Mouse (Mus musculus): Measurements from ENCODE around the gene Caprin2. TPM values are rescaled to one million over a fixed set of nuclear protein-coding genes. Genes with fewer than 3 reads are reported as not detected.
"Not testable (repeated sequence)": the region's sequence is repeated elsewhere in the genome, so short reads cannot be mapped to it uniquely, and the experiment has no call there.

Caprin2 gene
- polyA plus RNA-seq (2014; fragmentation: Nextera tagmentation; extraction: Ambion mirVana) = 12.8 and 13.9 TPM in 2 replicates

- peak; percentile 99 for ATAC-seq (replicated peaks; ENCODE audit: insufficient number of reproducible peaks, low FRiP score, low TSS enrichment, low read depth)
- WGBS = under 1% methylated on average over 65 of the region's 65 CpGs
- H3K4me3 ChIP-seq (ENCODE audit: low read depth, low read length) = peak within 1 kb of the TSS; percentile 73
- peak; percentile 97 for DNase-seq (ENCODE audit: low spot score)
- no peaks in the 10 kb centered on the region for H3K4me1 ChIP-seq (ENCODE audit: control insufficient read depth, insufficient read depth, low read length)
- no peaks in the 10 kb centered on the region for H3K36me3 ChIP-seq (replicated peaks; ENCODE audit: control insufficient read depth, insufficient read depth, low read depth, low read length)
- no peaks in the 10 kb centered on the region for H3K27me3 ChIP-seq (ENCODE audit: control insufficient read depth, insufficient read depth, low read length)
- H3K9me3 ChIP-seq (replicated peaks; ENCODE audit: control insufficient read depth, low read length) = no peaks in the 10 kb centered on the region
- peak within 1 kb of the TSS; percentile 87 for H3K4me2 ChIP-seq (ENCODE audit: low read depth, low read length)
- H3K9ac ChIP-seq (replicated peaks; ENCODE audit: low read length) = peak within 1 kb of the TSS; percentile 74
- peak within 1 kb of the TSS; percentile 69 for H3K27ac ChIP-seq (replicated peaks; ENCODE audit: low read depth, low read length)
Measured at GRCm38 (mm10) chr6:148895773-148896506, at the start of gene Caprin2. TSS of gene Caprin2 (minus strand) at chr6:148896237.

GRCm38 (mm10) chr6:148944767-148945508 is 48.9 kb upstream of the Caprin2 start:
- H3K4me3 ChIP-seq (ENCODE audit: low read depth, low read length) = peak overlapping the region; percentile 97
- no peaks in the 10 kb centered on the region for H3K9me3 ChIP-seq (replicated peaks; ENCODE audit: control insufficient read depth, low read length)
- H3K4me1 ChIP-seq (ENCODE audit: control insufficient read depth, insufficient read depth, low read length) = no peaks in the 10 kb centered on the region
- WGBS = under 1% methylated on average over 92 of the region's 92 CpGs
- peak; percentile 68 for DNase-seq (ENCODE audit: low spot score)
- peak overlapping the region; percentile 93 for H3K27ac ChIP-seq (replicated peaks; ENCODE audit: low read depth, low read length)
- H3K4me2 ChIP-seq (ENCODE audit: low read depth, low read length) = peak overlapping the region; percentile 63
- ATAC-seq (replicated peaks; ENCODE audit: insufficient number of reproducible peaks, low FRiP score, low TSS enrichment, low read depth) = peak; percentile 65
- H3K27me3 ChIP-seq (ENCODE audit: control insufficient read depth, insufficient read depth, low read length) = no peaks in the 10 kb centered on the region
- no peaks in the 10 kb centered on the region; the same call in 1 of the 2 replicates for H3K36me3 ChIP-seq (replicated peaks; ENCODE audit: control insufficient read depth, insufficient read depth, low read depth, low read length)
- H3K9ac ChIP-seq (replicated peaks; ENCODE audit: low read length) = peak overlapping the region; percentile 100

DNA sequence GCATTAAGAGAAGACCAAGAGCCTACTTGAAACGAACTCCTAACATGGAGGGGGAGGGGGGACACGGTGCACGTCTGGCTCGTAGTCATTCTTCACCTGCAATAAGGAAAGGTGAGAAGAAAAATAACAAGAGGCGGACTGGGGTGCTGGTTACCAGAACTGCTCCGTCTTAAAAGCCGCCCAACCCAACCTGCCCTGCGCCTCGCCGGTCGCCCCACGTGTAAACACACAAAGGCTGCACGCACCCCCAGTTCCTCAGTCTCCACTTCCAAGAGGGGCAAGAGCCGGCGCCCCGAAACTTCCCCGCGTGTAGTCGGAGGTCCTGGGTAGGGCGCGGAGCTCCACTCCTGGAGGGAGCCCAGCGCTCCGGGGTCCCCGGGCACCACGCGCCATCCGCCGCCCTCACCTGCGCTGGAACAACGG is 48.3 kb upstream of the Caprin2 start:
- Histone ChIP-seq H3K4me1 (ENCODE audit: control insufficient read depth, insufficient read depth, low read length) (no peaks in the 10 kb centered on the region), H3K27ac (replicated peaks; ENCODE audit: low read depth, low read length) (peak overlapping the region; percentile 93), H3K4me2 (ENCODE audit: low read depth, low read length) (peak overlapping the region; percentile 63), H3K36me3 (replicated peaks; ENCODE audit: control insufficient read depth, insufficient read depth, low read depth, low read length) (no peaks in the 10 kb centered on the region; the same call in 1 of the 2 replicates), H3K9ac (replicated peaks; ENCODE audit: low read length) (peak overlapping the region; percentile 100), H3K27me3 (ENCODE audit: control insufficient read depth, insufficient read depth, low read length) (no peaks in the 10 kb centered on the region), H3K4me3 (ENCODE audit: low read depth, low read length) (peak overlapping the region; percentile 97), H3K9me3 (replicated peaks; ENCODE audit: control insufficient read depth, low read length) (no peaks in the 10 kb centered on the region)
- peak; percentile 21 for DNase-seq (ENCODE audit: low spot score)
- WGBS = under 1% methylated on average over 30 of the region's 30 CpGs
- ATAC-seq (replicated peaks; ENCODE audit: insufficient number of reproducible peaks, low FRiP score, low TSS enrichment, low read depth) = peak; percentile 20

DNA sequence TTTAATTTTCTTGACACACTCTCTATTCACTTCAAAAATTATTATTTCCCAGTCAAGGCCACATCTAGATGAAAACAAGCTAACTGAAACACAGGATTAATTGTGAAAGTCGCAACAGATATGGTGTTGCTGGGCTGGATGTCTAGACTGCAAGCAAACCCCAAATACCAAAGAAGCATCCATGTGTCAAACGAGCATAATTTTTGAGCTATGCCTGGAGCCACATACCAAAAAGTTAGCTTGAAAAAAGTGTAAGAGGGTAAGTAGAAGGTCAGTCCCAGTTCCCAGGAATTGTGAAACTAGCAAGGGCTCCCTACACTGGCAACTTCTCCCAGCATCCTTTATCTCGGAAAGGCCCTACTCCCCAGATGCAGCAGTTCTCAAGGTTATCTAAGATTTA is 47.7 kb upstream of the Caprin2 start:
- Histone ChIP-seq H3K4me3 (ENCODE audit: low read depth, low read length) (peak overlapping the region; percentile 97), H3K9me3 (replicated peaks; ENCODE audit: control insufficient read depth, low read length) (no peaks in the 10 kb centered on the region), H3K4me1 (ENCODE audit: control insufficient read depth, insufficient read depth, low read length) (no peaks in the 10 kb centered on the region), H3K36me3 (replicated peaks; ENCODE audit: control insufficient read depth, insufficient read depth, low read depth, low read length) (no peaks in the 10 kb centered on the region; the same call in 1 of the 2 replicates), H3K27me3 (ENCODE audit: control insufficient read depth, insufficient read depth, low read length) (no peaks in the 10 kb centered on the region), H3K27ac (replicated peaks; ENCODE audit: low read depth, low read length) (no peak overlapping the region), H3K9ac (replicated peaks; ENCODE audit: low read length) (peak overlapping the region; percentile 100), H3K4me2 (ENCODE audit: low read depth, low read length) (peak overlapping the region; percentile 63)
- DNase-seq (ENCODE audit: low spot score) (no peak), ATAC-seq (replicated peaks; ENCODE audit: insufficient number of reproducible peaks, low FRiP score, low TSS enrichment, low read depth) (no peak)
- 17% methylated on average over 3 of the region's 3 CpGs for WGBS

DNA sequence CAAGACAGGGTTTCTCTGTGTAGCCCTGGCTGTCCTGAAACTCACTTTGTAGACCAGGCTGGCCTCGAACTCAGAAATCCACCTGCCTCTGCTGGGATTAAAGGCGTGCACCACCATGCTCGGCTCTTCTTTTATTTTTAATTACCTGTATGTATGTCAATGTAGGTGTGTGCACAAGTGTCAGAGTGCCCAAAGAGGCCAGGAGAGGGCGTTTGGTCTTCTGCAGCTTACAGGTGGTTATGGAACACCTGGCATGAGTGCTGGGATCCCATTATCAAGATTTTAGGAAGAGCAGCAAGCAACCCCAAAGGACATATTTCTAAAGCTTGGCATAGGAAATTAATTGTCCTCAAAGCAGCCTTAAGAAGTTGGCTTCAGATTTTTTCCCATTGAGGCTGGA is 46.4 kb upstream of the Caprin2 start:
- H3K36me3 ChIP-seq (replicated peaks; ENCODE audit: control insufficient read depth, insufficient read depth, low read depth, low read length) = no peaks in the 10 kb centered on the region; the same call in 1 of the 2 replicates
- 72% methylated on average over 4 of the region's 4 CpGs for WGBS
- H3K4me1 ChIP-seq (ENCODE audit: control insufficient read depth, insufficient read depth, low read length) = no peaks in the 10 kb centered on the region
- DNase-seq (ENCODE audit: low spot score) (no peak), ATAC-seq (replicated peaks; ENCODE audit: insufficient number of reproducible peaks, low FRiP score, low TSS enrichment, low read depth) (no peak)
- H3K4me2 ChIP-seq (ENCODE audit: low read depth, low read length) = no peak overlapping the region
- no peaks in the 10 kb centered on the region for H3K27me3 ChIP-seq (ENCODE audit: control insufficient read depth, insufficient read depth, low read length)
- no peaks in the 10 kb centered on the region for H3K9me3 ChIP-seq (replicated peaks; ENCODE audit: control insufficient read depth, low read length)
- H3K9ac ChIP-seq (replicated peaks; ENCODE audit: low read length) = no peak overlapping the region
- no peak overlapping the region for H3K4me3 ChIP-seq (ENCODE audit: low read depth, low read length)
- H3K27ac ChIP-seq (replicated peaks; ENCODE audit: low read depth, low read length) = no peak overlapping the region

GRCm38 (mm10) chr6:148941880-148942279 is 45.8 kb upstream of the Caprin2 start:
- H3K9me3 ChIP-seq (replicated peaks; ENCODE audit: control insufficient read depth, low read length) = no peaks in the 10 kb centered on the region
- ATAC-seq (replicated peaks; ENCODE audit: insufficient number of reproducible peaks, low FRiP score, low TSS enrichment, low read depth) = no peak
- H3K4me3 ChIP-seq (ENCODE audit: low read depth, low read length) = no peak overlapping the region
- no peaks in the 10 kb centered on the region for H3K27me3 ChIP-seq (ENCODE audit: control insufficient read depth, insufficient read depth, low read length)
- H3K4me1 ChIP-seq (ENCODE audit: control insufficient read depth, insufficient read depth, low read length) = no peaks in the 10 kb centered on the region
- no peak overlapping the region for H3K27ac ChIP-seq (replicated peaks; ENCODE audit: low read depth, low read length)
- 57% methylated on average over 5 of the region's 5 CpGs for WGBS
- no peak overlapping the region for H3K9ac ChIP-seq (replicated peaks; ENCODE audit: low read length)
- no peak overlapping the region for H3K4me2 ChIP-seq (ENCODE audit: low read depth, low read length)
- H3K36me3 ChIP-seq (replicated peaks; ENCODE audit: control insufficient read depth, insufficient read depth, low read depth, low read length) = no peaks in the 10 kb centered on the region; the same call in 1 of the 2 replicates
- no peak for DNase-seq (ENCODE audit: low spot score)

DNA sequence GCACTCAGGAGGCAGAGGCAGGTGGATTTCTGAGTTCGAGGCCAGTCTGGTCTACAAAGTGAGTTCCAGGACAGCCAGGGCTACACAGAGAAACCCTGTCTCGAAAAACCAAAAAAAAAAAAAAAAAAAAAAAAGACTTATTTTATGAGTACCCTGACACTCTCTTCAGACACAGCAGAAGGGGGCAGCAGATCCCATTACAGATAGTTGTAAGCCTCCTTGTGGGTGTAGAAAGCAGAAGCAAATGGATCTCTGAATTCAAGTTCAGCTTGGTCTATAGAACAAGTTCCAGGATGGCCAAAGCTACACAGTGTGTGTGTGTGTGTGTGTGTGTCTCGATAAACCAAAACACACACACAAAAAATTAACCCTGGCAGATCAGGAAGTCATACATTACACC is 44.3 kb upstream of the Caprin2 start:
- H3K4me1 ChIP-seq (ENCODE audit: control insufficient read depth, insufficient read depth, low read length); H3K4me3 ChIP-seq (ENCODE audit: low read depth, low read length); H3K27ac ChIP-seq (replicated peaks; ENCODE audit: low read depth, low read length); H3K4me2 ChIP-seq (ENCODE audit: low read depth, low read length); H3K9me3 ChIP-seq (replicated peaks; ENCODE audit: control insufficient read depth, low read length); ATAC-seq (replicated peaks; ENCODE audit: insufficient number of reproducible peaks, low FRiP score, low TSS enrichment, low read depth); H3K27me3 ChIP-seq (ENCODE audit: control insufficient read depth, insufficient read depth, low read length); H3K36me3 ChIP-seq (replicated peaks; ENCODE audit: control insufficient read depth, insufficient read depth, low read depth, low read length); H3K9ac ChIP-seq (replicated peaks; ENCODE audit: low read length); DNase-seq (ENCODE audit: low spot score): not testable (repeated sequence)
- WGBS = 80% methylated on average over 2 of the region's 3 CpGs

DNA sequence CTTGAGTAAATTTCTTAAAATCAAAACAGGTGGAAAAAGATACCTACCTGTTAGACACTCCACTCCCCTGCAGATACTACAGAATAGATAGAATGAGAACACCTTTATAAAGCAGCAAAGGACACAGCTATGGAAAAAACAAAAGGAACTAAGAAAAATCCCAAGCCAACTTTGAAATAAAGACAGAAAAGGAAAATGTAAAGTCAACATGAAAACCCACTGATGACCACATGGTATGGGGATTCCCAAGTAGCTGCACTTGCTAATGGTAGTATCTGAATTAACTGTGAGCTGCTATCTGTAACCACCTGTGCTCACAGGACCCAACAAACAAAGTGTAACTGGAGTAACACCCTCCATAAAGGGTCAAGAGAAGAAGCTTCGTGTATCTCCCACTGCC is 41.7 kb upstream of the Caprin2 start:
- Histone ChIP-seq H3K27ac (replicated peaks; ENCODE audit: low read depth, low read length) (no peak overlapping the region), H3K9ac (replicated peaks; ENCODE audit: low read length) (no peak overlapping the region), H3K4me1 (ENCODE audit: control insufficient read depth, insufficient read depth, low read length) (no peaks in the 10 kb centered on the region), H3K4me2 (ENCODE audit: low read depth, low read length) (no peak overlapping the region), H3K36me3 (replicated peaks; ENCODE audit: control insufficient read depth, insufficient read depth, low read depth, low read length) (no peaks in the 10 kb centered on the region; the same call in 1 of the 2 replicates), H3K4me3 (ENCODE audit: low read depth, low read length) (no peak overlapping the region), H3K27me3 (ENCODE audit: control insufficient read depth, insufficient read depth, low read length) (no peaks in the 10 kb centered on the region), H3K9me3 (replicated peaks; ENCODE audit: control insufficient read depth, low read length) (no peaks in the 10 kb centered on the region)
- 28% methylated on average over 1 of the region's 1 CpGs for WGBS
- DNase-seq (ENCODE audit: low spot score) (no peak), ATAC-seq (replicated peaks; ENCODE audit: insufficient number of reproducible peaks, low FRiP score, low TSS enrichment, low read depth) (no peak)
